Mouse (Mus musculus) megakaryocyte, embryonic 14.5 days (primary cell): Measurements from ENCODE around the gene Serpina1f. TPM values are rescaled to one million over a fixed set of nuclear protein-coding genes. Genes with fewer than 3 reads are reported as not detected.

Source experiments
- H3K27me3 ChIP-seq: replicated peaks from 2 replicates; pipeline ENCODE3; 2012; ENCODE audit warnings: inconsistent platforms
- H3K36me3 ChIP-seq: replicated peaks from 2 replicates; pipeline ENCODE3; 2012; ENCODE audit warnings: low read length, inconsistent platforms, mixed read lengths
- H3K4me1 ChIP-seq: 2 replicates; pipeline ENCODE4 v1.6.1; 2012; ENCODE audit warnings: inconsistent platforms
- H3K4me3 ChIP-seq: replicated peaks from 2 replicates; pipeline ENCODE3; 2012; ENCODE audit warnings: moderate library complexity, mild to moderate bottlenecking, inconsistent platforms
- H3K9me3 ChIP-seq: 2 replicates; pipeline ENCODE4 v1.6.1; 2012; ENCODE audit warnings: inconsistent platforms
- FLI1 ChIP-seq: IDR thresholded peaks from 2 replicates; pipeline ENCODE4 v1.6.1; 2012; ENCODE audit warnings: low read length, inconsistent platforms, mixed read lengths
- GATA1 ChIP-seq: IDR thresholded peaks from 3 replicates; pipeline ENCODE4 v1.6.1; 2012; ENCODE audit warnings: mixed read lengths, low read length, inconsistent platforms, borderline replicate concordance
- polyA plus RNA-seq: library from polyadenylated mRNA; stranded (reverse); fragments of >175 nt; gene quantifications from 2 replicates; pipeline ENCODE4 v1.2.3, GENCODE M21; 2012; ENCODE audit warnings: low replicate concordance; ENCODE audit not compliant: insufficient read depth

Gene Serpina1f
- polyA plus RNA-seq, 1 experiment, result not detected

DNA sequence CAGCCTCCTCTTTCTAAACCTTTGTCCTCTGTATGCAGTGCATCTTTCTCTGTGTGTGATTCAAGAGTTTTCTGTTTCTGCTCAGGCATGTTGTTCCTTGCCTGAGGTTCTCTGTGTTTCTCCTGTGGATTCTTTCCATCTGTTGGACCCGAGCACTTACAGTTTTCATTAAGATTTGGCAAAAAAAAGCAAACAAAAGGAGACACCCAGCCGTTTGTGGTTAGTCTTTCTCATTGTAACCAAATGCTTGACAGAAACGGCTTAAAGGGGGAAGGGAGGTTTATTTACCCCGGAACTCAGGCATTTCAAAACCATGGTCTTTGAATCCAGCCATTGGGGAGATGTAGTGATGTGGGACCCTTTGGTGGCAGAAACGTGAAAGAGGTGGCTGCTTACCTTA is 50.7 kb downstream of the Serpina1f start:
- Histone ChIP-seq H3K36me3 (no peaks in the 10 kb centered on the region), H3K9me3 (no peaks in the 10 kb centered on the region), H3K27me3 (no peaks in the 10 kb centered on the region), H3K4me3 (no peak overlapping the region), H3K4me1 (no peaks in the 10 kb centered on the region)
- TF ChIP-seq FLI1 (no peak), GATA1 (no peak)

DNA sequence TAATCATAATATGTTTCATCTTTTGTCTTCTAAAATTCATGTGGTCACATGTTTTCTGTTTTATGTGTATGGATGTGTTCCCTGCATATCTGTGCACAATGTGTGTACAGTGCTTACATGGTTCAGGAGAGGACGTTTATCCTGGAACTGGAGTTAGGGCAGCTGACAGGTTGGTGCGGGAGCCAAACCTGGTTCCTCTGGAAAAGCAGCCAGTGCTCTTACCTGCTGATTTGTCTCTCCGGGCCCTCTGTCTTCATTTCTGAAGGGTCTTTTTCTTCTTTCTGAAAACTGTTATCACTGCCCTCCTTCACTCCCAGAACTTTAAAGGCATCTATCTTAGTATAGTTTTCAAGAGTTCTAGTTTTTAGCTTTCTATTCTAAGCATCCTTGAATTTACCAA is 51.5 kb downstream of the Serpina1f start:
- no peak overlapping the region for H3K4me3 ChIP-seq
- H3K4me1 ChIP-seq, result no peaks in the 10 kb centered on the region
- no peaks in the 10 kb centered on the region for H3K36me3 ChIP-seq
- no peaks in the 10 kb centered on the region for H3K9me3 ChIP-seq
- no peak for TF ChIP-seq GATA1
- TF ChIP-seq FLI1, result no peak
- no peaks in the 10 kb centered on the region for H3K27me3 ChIP-seq

DNA sequence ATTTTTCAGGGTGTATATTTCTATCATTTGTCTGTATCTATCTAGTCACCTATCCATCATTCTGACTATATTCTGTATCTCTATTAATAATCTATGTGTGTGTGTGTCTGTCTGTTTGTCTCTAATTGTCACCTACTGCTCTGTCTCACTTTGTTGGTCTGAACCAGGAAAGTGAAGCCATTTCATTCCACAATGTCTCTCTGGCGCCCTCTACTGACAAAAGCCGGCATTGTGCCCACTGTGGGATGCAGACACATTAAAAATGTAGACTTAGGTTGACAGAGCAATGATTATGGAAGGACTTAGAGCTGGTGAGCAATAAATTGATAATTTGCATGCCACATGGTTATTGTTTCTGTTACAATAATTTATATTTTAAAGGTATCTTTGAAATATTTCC is 52.0 kb downstream of the Serpina1f start:
- TF ChIP-seq FLI1, result no peak
- TF ChIP-seq GATA1, result no peak
- Histone ChIP-seq H3K9me3 (no peaks in the 10 kb centered on the region), H3K4me1 (no peaks in the 10 kb centered on the region), H3K4me3 (no peak overlapping the region), H3K27me3 (no peaks in the 10 kb centered on the region), H3K36me3 (no peaks in the 10 kb centered on the region)

Other genes starting within 250 kb of the Serpina1f start
- not detected in 2 replicates for gene Ifi27l2b, start 238.3 kb downstream of the Serpina1f start, polyA plus RNA-seq
- not detected in 2 replicates for gene Ppp4r4, start 163.2 kb downstream of the Serpina1f start, polyA plus RNA-seq
- gene Serpina10, start 64.1 kb downstream of the Serpina1f start, polyA plus RNA-seq, result 1.4 TPM in 1 of 2 replicates, not detected in the other
- gene Serpina6, start 38.3 kb downstream of the Serpina1f start, polyA plus RNA-seq, result not detected in 2 replicates
- gene Serpina16, start 19.4 kb downstream of the Serpina1f start, polyA plus RNA-seq, result not detected in 2 replicates
- gene Serpina1d, start 78.1 kb upstream of the Serpina1f start, polyA plus RNA-seq, result not detected in 2 replicates
- gene Serpina1b, start 134.8 kb upstream of the Serpina1f start, polyA plus RNA-seq, result not detected in 2 replicates
- gene Serpina1a, start 168.0 kb upstream of the Serpina1f start, polyA plus RNA-seq, result not detected in 2 replicates
- not detected in 2 replicates for gene Serpina1c, start 209.4 kb upstream of the Serpina1f start, polyA plus RNA-seq